Mouse (Mus musculus) frontal cortex, postnatal 36 days (tissue): Measurements from ENCODE around the gene Abcc12.
A peak's percentile ranks its signal among the peaks of the same experiment; 100 is the strongest.

Experiments used
- DNase-seq, 2 experiments: peaks; one replicate each; pipeline ENCODE4 v3.0.0; 2022; ENCODE audit warnings: low spot score in 2 of 2

Gene Abcc12

GRCm38 (mm10) chr8:86580458-86580857, at the start of gene Abcc12:
Abcc12 (minus strand) TSS chr8:86580686.
- no peak for DNase-seq

- no peak for DNase-seq
Observed at GRCm38 (mm10) chr8:86630212-86630611, 49.7 kb upstream of the Abcc12 start.

GRCm38 (mm10) chr8:86624915-86625314, 44.4 kb upstream of the Abcc12 start:
- no peak for DNase-seq

GRCm38 (mm10) chr8:86623911-86624731, 43.6 kb upstream of the Abcc12 start, which contains the start of gene Lonp2:
Lonp2 (plus strand) TSS chr8:86624043.
- peak; percentile 96 to 97 for DNase-seq

GRCm38 (mm10) chr8:86623551-86623910, 43.0 kb upstream of the Abcc12 start:
- DNase-seq: no peak

- no peak for DNase-seq
Observed at GRCm38 (mm10) chr8:86617759-86618387, 37.4 kb upstream of the Abcc12 start.

GRCm38 (mm10) chr8:86615095-86615769, 34.7 kb upstream of the Abcc12 start:
- no peak for DNase-seq

GRCm38 (mm10) chr8:86613798-86614197, 33.3 kb upstream of the Abcc12 start:
- DNase-seq: no peak

GRCm38 (mm10) chr8:86604676-86605075, 24.2 kb upstream of the Abcc12 start:
- no peak for DNase-seq

DNA sequence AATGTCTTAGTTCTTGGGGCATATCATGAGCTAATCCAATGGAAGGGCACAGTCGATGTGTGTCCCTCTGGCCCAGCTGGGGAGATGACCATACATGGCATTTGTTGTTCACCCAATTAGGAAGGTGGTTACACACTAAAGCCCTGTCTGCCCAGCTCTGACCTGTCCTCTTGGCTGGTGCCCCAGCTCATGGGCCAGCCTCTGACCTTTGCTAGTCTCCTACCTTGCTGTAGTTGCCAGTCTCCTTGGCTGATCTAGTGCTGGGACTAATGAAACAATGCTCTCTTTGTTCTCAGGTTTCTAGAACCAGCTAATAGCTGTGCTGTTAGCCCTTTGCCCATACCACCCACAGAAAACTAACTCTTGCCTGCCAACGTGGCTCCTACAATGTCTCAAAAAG, 22.7 kb upstream of the Abcc12 start:
- no peak for DNase-seq

DNA sequence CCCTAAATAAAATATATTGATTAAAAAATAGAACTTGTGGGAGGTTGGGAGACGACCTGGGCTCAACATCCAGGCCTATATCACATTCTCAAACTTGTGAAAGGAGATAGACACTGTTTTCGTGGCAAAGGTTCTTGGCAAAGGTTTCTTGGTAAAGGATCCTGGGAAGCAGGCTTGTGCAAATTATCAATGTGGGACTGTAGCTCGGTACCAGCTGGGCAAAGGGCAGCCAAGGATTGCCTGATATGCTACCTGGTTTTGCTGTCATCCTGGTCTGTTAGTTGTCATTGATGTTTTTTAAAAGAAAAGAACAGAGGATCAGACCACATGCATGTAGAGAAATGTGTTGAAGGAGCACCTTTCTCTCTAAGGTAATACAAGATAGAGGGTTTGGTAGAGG, 19.8 kb upstream of the Abcc12 start:
- no peak for DNase-seq

GRCm38 (mm10) chr8:86599299-86599698, 18.8 kb upstream of the Abcc12 start:
- no peak for DNase-seq

DNA sequence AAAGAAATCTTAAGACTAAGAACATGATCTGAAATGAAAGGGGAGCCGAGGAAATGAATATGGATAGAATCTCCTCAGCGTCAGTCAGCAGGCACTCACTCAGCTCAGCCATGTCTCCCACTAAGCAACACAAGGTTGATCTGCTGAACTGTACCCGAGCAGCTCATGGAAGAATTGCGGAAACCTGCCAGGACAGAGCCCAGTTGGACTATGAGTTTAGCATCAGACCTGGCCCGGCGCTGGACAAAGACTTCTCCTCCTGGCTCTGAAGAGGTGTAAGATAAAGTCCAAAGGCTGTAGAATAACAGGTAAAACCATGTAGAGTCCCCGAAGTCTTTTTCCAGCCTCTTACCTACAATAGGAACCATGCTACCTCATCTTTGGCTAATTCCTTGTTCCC, 17.2 kb upstream of the Abcc12 start:
- no peak for DNase-seq

DNA sequence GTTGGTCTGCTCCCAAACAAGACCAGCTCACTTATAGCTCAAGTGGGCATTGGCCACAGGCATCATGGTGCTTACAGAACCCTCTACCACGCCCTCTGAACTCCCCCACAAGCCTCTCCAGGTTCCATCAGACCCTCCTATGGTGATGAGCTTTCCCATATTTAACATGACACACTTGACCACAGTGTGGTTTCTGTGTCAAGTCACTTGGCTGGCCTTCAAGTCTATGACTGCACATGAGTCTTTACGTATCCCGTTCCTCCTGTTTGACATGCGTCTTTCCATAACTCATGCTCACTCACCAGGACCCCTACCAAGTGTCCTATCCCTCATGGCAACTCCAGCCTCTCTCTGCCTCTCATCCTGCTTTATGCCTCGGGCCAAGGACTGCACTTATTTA, 15.2 kb upstream of the Abcc12 start:
- no peak for DNase-seq

DNA sequence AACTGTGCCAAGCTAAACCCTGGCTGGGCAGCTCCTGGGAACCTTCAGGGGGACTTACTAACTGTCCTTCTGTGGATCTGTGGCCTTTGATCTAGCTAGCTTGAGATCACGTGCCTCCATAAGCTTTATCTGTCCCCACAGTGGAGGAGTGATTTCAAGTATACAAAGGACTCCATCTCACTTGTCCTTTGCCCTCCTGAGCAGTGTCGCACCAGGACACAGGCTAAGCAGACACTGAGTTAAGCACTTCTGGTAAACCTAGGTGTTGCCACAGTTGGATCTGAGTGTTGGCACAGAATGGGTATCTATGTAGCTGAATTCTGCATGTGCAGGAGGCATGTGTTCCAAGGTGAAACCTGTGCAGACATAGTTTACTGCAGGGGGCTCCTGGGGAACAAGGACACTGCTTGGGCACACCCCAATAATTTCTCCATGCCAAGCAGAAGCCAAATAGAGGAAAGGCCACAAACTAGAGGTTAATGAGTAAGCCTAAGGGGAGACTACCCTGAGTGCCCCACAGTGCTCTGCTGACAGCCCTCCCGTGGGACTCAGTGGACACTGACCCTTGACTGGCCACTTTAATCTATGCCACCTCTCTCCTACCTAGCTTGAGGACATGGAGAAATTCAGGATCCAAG, 13.8 kb upstream of the Abcc12 start:
- DNase-seq: no peak

DNA sequence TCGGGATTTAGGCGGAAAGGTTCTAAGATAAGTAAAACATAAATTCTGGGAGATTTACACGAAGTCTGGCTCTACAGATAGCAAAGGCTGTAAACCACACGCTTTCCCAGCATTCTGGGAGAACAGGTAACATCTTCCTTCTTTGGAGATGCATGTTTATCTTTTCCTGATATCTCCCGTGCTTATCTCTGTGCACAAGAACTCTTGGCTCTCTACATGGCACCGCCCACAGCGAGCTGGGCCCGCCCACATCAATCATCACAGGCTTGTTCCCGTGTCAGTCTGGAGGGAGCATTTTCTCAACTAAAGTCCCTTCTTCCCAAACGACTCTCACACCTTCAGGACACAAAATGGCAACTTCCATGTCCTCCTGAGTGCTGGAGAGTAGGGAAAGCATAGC, 12.6 kb upstream of the Abcc12 start:
- DNase-seq: no peak

- DNase-seq: no peak
Observed at GRCm38 (mm10) chr8:86588338-86588737, 7.9 kb upstream of the Abcc12 start.

DNA sequence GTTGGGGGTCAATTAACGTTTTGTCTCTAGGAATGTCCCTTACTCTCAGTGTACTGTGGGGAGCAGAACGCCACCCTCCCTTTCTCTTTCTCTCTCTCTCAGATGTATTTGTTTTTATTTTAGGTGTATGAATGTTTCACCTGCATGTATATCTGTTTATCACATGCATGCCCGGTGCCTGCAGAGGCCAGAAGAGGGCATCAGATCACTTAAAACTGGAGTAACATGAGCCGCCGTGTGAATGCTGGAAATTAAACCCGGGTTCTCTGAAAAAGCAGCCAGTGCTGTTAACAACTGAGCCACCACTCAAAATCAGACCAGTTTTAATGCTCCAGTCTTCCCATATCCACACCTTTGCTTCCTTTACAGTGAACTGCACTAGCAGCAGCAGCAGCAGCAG, 6.2 kb upstream of the Abcc12 start:
- no peak for DNase-seq

DNA sequence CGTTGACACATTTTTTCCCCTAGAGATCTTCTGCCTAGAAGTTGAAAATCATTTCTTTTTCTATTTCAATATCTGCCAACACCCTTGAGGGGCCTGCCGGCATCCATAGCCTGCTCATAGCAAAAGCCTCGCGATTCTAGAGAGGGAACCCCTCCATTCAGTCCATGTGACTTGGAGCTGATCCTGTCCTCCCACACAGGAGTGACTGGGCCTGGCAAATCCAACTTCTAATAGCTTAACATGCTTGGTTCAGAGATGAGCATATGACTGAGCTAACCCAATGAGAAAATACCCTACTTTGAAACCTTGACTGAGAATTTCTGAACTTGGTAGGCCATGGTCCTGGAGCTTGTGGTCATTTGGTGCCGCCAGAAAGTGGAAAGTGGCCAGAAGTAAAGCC, 5.6 kb upstream of the Abcc12 start:
- DNase-seq: no peak

- DNase-seq: peak; percentile 74 to 83
Observed at GRCm38 (mm10) chr8:86585532-86585931, 5.0 kb upstream of the Abcc12 start.

DNA sequence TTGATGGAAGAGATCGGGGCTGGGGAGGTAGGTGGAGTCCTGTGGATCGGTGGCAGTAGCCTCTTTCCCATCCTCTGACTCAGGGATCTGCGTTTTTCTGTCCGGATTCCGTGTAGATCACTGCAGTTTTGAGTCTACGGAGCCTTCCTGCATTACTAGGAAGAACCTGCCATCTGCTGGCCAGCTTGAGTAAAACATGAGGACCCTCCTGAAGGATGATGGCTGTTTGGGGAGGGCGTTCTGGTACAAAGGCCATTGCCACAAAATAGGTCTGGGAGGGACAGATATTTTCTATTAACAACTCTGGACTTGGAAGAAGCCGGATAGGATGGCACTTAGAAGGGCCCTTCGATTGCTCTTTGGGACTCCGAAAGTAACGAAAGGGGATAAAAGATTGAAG, 4.6 kb upstream of the Abcc12 start:
- DNase-seq: peak; percentile 85 to 88

DNA sequence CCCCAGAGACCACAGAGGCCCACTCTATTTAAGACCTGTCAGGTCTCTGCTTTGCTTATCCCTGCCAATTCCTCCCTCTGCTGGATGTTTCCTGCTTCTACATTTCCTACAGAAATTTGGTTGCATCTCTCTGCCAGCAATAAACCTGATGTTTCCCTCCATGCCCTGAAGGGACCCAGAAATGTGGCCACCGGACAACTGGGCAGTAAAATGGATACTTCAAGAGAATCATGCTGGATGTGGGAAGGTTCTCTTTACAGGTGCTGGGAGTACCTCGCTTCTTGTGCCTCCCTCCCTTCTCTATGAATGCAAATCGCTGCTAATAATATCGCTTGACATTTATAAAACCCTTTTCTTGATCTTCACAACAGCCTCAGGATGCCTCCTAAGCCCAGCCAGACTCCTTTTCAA, 1.4 kb upstream of the Abcc12 start:
- DNase-seq: peak in 1 of 2 experiments; percentile 42
